Mouse (Mus musculus) kidney, adult 2 months (tissue): ENCODE measurements around the gene Exoc6b. TPM values are rescaled to one million over a fixed set of nuclear protein-coding genes. Genes with fewer than 3 reads are reported as not detected.

Experiments
- DNase-seq: peaks from one replicate; pipeline ENCODE4 v3.0.0; 2021
- H3K27ac ChIP-seq: fragments of 200-500 bp; 2 replicates; pipeline ENCODE4 v1.5.1; 2012; ENCODE audit warnings: low read depth, low read length, control low read depth, inconsistent platforms; ENCODE audit not compliant: insufficient read depth
- H3K27me3 ChIP-seq: fragments of 200-500 bp; replicated peaks from 2 replicates; pipeline ENCODE4 v1.6.1; 2012; ENCODE audit warnings: mild to moderate bottlenecking, moderate library complexity, low read length, inconsistent platforms; ENCODE audit not compliant: control insufficient read depth, insufficient read depth
- H3K36me3 ChIP-seq: fragments of 200-500 bp; 2 replicates; pipeline ENCODE4 v1.6.1; 2012; ENCODE audit warnings: mild to moderate bottlenecking, moderate library complexity, low read length, inconsistent platforms; ENCODE audit not compliant: control insufficient read depth, insufficient read depth
- H3K4me1 ChIP-seq: fragments of 200-500 bp; 2 replicates; pipeline ENCODE4 v1.6.1; 2011; ENCODE audit warnings: low read length; ENCODE audit not compliant: control insufficient read depth, insufficient read depth
- H3K4me3 ChIP-seq: fragments of 200-500 bp; 2 replicates; pipeline ENCODE4 v1.5.1; 2011; ENCODE audit warnings: mild to moderate bottlenecking, low read depth, low read length, control low read depth; ENCODE audit not compliant: insufficient read depth
- CTCF ChIP-seq: fragments of 200-500 bp; conservative IDR thresholded peaks from 2 replicates; pipeline ENCODE4 v1.5.1; 2011; ENCODE audit warnings: low read depth, mild to moderate bottlenecking, control low read depth, low read length, moderate library complexity, mixed read lengths; ENCODE audit not compliant: insufficient read depth, insufficient read length
- POLR2A ChIP-seq: fragments of 200-500 bp; IDR thresholded peaks from one replicate; pipeline ENCODE4 v1.6.1; 2011; ENCODE audit warnings: low read depth, low read length, control low read depth
- WGBS: fragments of 180-500 bp; shearing (Covaris S2); methylation state at CpG from one replicate; pipeline ENCODE4 v1.1.7; 2018; 5-methylcytosine and 5-hydroxymethylcytosine counted together
- polyA plus RNA-seq: library from polyadenylated mRNA; depleted of rRNA; stranded (reverse); fragments of >200 nt; gene quantifications from 2 replicates; pipeline ENCODE4 v1.2.3, GENCODE M21; 2012

The Exoc6b gene
- polyA plus RNA-seq, 1 experiment: 8.4 TPM

DNA sequence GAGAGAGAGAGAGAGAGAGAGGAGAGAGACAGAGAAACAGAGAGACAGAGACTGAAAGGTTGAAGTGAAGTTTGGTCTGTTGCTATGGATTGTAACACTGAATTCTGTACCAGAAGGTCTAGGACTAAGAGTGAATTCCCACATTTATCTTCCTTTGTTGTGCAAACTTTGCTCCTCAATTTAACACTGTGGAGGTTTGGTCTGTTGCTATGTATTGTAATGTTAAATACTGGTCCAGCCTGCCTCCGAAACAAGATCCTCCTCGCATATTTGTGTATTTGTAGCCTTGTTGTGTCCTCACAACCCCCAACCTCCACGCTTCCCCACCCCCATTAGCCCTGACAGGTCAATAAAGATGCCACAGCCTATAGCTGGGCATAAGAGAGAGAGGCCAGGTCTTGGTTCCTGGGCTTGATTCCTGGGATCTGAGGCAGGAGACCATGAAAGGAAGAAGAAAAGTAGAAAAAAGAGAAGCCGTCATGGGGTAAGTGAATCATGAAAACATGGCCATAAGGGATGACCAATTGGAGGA is 24.6 kb downstream of the Exoc6b start:
- WGBS: 78% methylated on average over 4 of the region's 4 CpGs
- Histone ChIP-seq H3K4me3 (no peak overlapping the region), H3K27ac (no peak overlapping the region), H3K4me1 (no peaks in the 10 kb centered on the region), H3K27me3 (no peaks in the 10 kb centered on the region), H3K36me3 (no peaks in the 10 kb centered on the region)
- no peak for TF ChIP-seq CTCF
- no peak for TF ChIP-seq POLR2A
- no peak for DNase-seq

DNA sequence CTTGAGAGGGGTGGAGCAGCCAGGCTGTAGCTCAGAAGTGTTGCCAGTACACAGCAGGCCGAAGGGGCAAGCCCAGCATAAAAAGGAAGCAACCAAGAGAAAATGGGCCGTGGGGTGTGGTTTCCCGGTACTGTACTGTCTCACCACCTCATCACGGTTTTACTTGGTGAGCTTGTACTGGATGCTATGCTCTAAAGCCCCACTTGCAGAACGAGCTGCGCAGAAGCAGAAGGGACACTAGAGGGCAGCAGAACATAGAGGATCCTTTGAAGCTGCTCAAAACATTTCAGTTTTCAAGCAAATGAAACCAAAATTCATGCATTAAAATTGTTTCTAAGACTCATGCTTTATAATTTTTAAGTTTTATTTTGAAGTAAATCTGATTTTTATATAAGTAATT is 31.6 kb downstream of the Exoc6b start:
- Histone ChIP-seq H3K27me3 (no peaks in the 10 kb centered on the region), H3K4me1 (no peaks in the 10 kb centered on the region), H3K4me3 (no peak overlapping the region), H3K36me3 (no peaks in the 10 kb centered on the region), H3K27ac (no peak overlapping the region)
- TF ChIP-seq CTCF (peak; percentile 90), POLR2A (no peak)
- 5% methylated on average over 6 of the region's 6 CpGs for WGBS
- peak; percentile 63 for DNase-seq

GRCm38 (mm10) chr6:85029671-85030070 is 39.6 kb downstream of the Exoc6b start:
- Histone ChIP-seq H3K27me3 (no peaks in the 10 kb centered on the region), H3K36me3 (no peaks in the 10 kb centered on the region), H3K4me3 (no peak overlapping the region), H3K4me1 (no peaks in the 10 kb centered on the region; the same call in 1 of the 2 replicates), H3K27ac (no peak overlapping the region)
- TF ChIP-seq CTCF: no peak
- DNase-seq: no peak
- WGBS: 77% methylated on average over 1 of the region's 1 CpGs

- Histone ChIP-seq H3K36me3 (no peaks in the 10 kb centered on the region), H3K4me3 (no peak overlapping the region), H3K27ac (no peak overlapping the region), H3K27me3 (no peaks in the 10 kb centered on the region; the same call in 1 of the 2 replicates), H3K4me1 (peaks cover 3% of the 10 kb centered on the region; the same call in 1 of the 2 replicates)
- TF ChIP-seq POLR2A (no peak), CTCF (no peak)
- no peak for DNase-seq
These were observed 44.9 kb downstream of the Exoc6b start for GRCm38 (mm10) chr6:85024403-85024802.

DNA sequence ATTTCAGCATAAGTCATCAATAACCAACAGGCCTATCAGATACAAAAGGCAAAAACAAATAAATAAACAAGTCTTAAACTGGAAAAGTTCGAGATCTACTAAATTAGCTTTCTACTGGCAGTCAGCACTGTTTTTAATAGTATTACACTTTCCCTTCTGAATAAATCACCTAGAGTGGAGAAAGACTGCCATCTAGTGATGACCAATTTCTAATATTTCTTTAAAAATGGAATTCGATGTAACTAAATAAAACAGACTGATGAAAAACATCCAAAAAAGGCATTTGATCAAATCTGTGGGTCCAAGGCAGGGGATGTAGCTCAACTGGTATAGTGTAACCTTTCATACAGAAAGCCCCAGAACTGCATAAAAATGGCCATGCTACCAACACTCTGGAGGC is 52.3 kb downstream of the Exoc6b start:
- WGBS: 17% methylated on average over 2 of the region's 2 CpGs
- Histone ChIP-seq H3K4me1 (no peaks in the 10 kb centered on the region), H3K27me3 (no peaks in the 10 kb centered on the region; the same call in 1 of the 2 replicates), H3K27ac (no peak overlapping the region), H3K36me3 (no peaks in the 10 kb centered on the region), H3K4me3 (no peak overlapping the region)
- peak; percentile 38 for DNase-seq
- 0 out of 2 replicates have a peak, but pooled peaks have one; percentile 6 for TF ChIP-seq CTCF
- no peak for TF ChIP-seq POLR2A

DNA sequence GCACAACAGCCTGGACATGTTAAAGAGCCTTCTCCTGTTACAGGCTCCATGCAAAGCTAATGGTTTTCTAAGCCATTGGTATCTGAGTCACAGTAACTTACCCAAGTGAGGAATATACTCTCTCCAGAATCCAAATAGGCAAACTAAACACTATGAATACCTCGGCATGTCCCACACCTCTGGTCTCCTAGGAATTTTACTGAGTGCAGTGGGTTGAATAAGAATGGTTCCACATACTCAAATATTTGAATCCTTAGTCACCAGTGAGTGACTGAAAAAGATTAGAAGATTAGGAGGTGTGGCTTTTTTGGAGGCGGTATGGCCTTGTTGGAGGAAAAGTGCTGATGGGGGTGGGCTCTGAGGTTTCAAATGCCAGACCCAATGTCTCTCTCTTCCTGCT is 55.4 kb downstream of the Exoc6b start:
- Histone ChIP-seq H3K4me3 (no peak overlapping the region), H3K27me3 (no peaks in the 10 kb centered on the region), H3K4me1 (no peaks in the 10 kb centered on the region), H3K36me3 (no peaks in the 10 kb centered on the region), H3K27ac (no peak overlapping the region)
- no peak for DNase-seq
- no peak for TF ChIP-seq CTCF
- 84% methylated on average over 2 of the region's 2 CpGs for WGBS

DNA sequence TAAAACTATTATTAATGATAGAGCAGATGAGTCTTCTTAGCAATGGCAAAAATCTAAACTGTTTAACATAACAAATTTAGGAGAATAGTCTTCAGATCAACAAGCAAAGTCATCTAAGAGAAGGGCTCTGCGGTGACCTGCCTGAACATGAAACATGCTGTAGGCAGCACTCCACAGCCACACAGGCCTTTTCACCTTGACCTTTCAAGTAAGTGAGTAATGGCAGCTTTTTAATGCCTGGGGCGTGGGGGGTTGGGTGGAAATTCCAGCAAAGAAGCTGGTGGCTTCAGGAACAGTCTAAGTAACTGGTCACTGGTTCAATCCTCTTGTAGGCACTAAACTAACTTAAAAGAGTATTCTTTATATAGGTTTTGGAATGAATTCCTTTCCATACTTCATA is 58.9 kb downstream of the Exoc6b start:
- peak; percentile 35 for DNase-seq
- H3K27me3 ChIP-seq: no peaks in the 10 kb centered on the region
- no peak overlapping the region for H3K27ac ChIP-seq
- no peaks in the 10 kb centered on the region for H3K36me3 ChIP-seq
- 83% methylated on average over 2 of the region's 2 CpGs for WGBS
- no peak overlapping the region for H3K4me3 ChIP-seq
- H3K4me1 ChIP-seq: no peaks in the 10 kb centered on the region
- no peak for TF ChIP-seq POLR2A
- no peak for TF ChIP-seq CTCF

DNA sequence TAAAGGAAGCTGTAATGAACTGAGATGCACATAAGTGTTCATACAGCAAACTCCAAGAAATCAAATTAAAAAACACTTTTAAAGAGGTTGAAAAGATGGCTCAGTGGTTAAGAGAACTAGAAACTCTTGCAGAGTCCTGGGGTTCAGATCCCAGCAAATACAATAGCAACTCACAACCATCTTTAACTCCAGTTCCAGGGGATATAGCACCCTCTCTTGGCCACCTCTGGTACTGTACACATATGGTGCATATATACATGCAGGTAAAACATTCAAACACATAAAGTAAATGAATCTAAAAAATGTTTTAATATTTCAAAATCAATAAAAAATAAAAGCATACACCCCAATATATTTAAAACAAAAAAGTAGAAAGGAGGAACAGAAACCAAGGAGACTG is 73.9 kb downstream of the Exoc6b start:
- H3K4me3 ChIP-seq: no peak overlapping the region
- H3K27ac ChIP-seq: no peak overlapping the region
- DNase-seq: no peak
- no peaks in the 10 kb centered on the region for H3K36me3 ChIP-seq
- no peaks in the 10 kb centered on the region for H3K4me1 ChIP-seq
- TF ChIP-seq POLR2A (no peak), CTCF (no peak)
- no peaks in the 10 kb centered on the region for H3K27me3 ChIP-seq
